Mouse (Mus musculus): ENCODE data around the gene Cd2ap.

The Cd2ap gene

DNA sequence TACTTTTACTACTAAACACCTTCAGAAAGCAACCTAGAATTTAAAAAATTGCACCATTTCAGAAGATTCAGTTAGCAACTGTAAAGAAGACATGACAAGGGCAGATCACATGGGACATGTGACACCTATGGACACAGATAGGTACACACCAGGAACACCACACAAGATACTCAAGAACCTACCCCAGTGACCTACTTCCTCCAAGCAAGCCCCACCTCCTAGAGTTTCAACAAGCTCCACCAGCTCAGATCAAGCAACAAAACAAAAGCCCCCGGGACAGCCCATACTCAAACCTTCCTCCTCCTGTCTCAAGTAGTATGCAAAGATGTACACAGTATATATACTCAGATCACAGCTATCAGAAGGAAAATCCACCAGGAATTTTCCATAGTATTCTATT lies 16.1 kb downstream of the Cd2ap start:
- DNase-seq (ENCODE audit: low spot score in 2 of 2), result peak; percentile 32 to 36

DNA sequence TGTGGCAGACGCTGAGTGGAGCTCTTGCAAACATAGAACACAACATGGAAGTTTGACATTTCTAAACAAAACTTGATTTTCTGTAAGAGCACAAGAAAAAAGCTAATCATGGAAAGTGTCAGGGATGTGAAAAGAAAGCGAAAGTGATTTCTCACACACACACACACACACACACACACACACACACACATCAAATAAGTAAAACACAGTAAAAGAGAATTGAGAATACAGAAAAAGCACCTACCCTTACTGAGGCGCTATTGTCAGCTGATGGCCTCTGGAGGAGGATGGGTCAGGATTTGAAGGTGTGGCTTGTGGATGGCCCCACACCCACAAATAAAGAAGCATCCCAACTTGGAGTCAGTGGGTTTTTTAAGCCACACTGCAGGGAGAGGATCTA lies 19.0 kb downstream of the Cd2ap start:
- no peak for DNase-seq (ENCODE audit: low spot score in 2 of 2)

DNA sequence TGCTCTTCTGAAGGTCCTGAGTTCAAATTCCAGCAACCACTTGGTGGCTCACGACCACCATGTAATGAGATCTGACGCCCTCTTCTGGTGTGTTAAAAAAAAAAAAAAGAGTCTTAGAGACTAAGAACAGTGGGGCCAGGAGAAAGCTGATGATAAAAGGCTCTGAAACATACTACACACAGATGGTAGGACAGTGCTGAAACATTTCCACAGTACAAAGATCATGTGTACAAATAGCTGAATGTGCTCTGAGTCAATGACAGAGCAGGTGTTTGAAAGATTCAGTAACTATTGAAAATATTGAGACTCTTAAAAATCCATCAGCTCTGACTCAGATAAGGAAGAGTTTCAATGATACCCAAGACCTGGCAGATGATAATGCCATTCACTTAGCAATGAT lies 29.4 kb downstream of the Cd2ap start:
- DNase-seq (ENCODE audit: low spot score in 2 of 2), result no peak

DNA sequence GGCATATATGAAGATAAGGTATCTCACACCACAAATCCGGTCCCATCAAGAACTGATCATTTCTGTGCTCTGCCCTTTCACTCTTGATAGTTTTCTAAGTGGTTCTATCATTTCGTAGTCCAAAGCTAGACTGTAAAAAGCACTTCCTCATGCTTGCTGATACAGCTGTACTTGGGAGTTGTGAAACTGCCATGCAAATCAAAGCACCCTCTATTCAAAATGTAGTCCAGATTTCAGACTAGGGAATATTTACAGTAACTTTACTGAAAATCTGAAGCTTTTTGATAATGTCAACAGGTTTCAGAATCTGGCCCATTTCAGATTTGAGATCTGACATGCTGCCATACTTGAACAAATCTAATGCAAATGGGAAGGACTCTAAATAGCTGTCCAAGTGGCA lies 39.3 kb downstream of the Cd2ap start:
- DNase-seq (ENCODE audit: low spot score in 2 of 2), result no peak

DNA sequence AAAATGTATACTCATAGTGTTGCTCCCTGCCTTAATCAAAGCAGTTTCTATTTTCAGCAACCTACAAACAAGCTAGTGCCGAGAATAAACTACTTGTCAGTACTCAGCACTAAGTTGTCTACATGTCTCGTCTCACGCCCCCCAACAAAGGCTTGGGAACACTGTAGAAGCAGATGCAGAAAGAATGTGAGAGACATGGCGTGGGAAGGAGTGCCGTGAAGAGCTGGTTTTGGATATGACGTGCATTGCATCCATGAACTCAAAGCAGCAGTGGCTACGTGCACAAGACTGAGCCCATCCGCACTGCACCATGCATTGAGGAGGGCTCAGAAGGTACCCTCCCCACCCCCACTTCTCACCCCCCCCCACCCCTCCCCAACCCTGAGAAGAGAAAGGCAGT lies 53.7 kb downstream of the Cd2ap start:
- no peak for DNase-seq (ENCODE audit: low spot score in 2 of 2)

DNA sequence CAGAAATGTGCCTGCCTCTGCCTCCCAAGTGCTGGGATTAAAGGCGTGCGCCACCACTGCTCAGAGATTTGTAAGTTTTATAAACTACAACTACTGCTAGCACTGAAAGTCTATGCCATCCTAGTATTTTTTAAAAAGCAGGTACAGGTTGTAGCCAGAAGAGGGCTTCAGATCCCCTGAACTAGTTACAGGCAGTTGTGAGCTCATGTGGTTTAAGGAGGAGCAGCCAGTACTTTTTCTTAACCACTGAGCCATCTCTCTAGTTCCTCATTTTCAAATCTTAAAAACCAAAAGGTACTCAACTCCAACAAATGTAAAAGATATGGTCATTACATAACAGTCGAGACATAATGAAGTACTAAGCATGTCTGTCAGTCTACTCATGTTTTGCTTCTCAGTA lies 61.1 kb downstream of the Cd2ap start:
- DNase-seq (ENCODE audit: low spot score in 2 of 2), result no peak

DNA sequence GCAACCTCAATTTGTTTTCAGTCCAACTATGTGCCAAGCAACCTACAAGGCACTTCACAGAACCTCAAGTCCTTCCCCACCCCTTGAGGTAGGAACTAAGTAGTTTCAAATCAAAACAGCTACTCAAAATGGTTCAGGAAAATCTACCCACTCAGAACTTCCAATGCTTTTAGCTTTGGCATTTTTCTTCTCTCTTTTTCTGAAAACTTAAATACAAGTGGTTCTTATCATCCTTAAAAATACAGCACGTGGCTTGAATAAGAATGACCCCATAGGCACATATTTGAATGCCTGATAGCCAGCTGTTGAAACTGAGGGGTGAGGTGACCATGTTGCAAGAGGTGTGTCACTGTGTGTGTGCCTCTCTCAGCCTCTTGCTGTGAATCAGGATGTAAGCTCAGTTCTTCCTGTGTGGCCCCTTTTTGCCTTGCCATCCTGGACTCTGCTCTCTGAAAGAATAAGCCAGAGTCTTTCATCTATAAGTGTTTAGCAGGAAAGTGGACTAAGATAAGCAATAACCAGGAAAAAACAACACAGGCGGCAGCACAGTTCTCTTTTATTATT lies 84.0 kb downstream of the Cd2ap start:
- DNase-seq (ENCODE audit: low spot score in 2 of 2), result no peak

DNA sequence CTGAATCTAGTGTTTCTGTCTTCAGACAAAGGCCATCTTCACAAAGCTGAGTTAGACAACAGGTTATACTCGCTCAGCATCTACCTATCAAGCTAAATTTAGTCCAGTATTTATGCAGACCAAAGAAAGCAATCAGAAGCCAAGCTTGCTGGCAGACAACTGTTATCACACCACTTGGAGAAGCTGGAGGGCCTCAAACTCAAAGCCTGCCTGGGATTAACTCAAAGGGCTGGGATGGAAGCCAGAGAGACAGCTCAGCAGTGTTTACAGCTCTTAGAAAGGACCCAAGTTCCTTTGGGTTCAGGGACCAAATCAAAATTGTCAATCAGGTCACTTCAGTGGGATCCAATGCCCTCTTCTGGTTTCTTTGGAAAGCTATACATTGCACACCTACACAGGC lies 85.7 kb downstream of the Cd2ap start:
- DNase-seq (ENCODE audit: low spot score in 2 of 2), result no peak

DNA sequence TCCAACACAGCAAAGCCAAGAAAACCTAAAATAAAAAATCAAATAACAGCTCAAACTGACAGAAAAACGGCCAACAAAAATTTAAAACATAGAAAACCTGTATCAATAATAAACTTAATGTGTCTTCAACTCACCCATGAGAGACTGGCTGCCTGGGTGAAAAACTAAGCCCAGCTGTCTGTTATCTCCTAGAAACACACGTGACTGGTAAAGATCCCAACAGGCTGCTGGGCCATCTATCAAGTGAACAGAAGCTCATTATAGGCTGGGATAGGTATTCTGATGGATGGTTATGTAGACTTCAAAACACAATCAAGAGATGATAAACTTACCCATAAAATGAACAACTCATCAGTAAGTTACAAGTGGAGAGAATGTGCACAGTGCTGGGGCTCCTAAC lies 86.7 kb downstream of the Cd2ap start:
- no peak for DNase-seq (ENCODE audit: low spot score in 2 of 2)

DNA sequence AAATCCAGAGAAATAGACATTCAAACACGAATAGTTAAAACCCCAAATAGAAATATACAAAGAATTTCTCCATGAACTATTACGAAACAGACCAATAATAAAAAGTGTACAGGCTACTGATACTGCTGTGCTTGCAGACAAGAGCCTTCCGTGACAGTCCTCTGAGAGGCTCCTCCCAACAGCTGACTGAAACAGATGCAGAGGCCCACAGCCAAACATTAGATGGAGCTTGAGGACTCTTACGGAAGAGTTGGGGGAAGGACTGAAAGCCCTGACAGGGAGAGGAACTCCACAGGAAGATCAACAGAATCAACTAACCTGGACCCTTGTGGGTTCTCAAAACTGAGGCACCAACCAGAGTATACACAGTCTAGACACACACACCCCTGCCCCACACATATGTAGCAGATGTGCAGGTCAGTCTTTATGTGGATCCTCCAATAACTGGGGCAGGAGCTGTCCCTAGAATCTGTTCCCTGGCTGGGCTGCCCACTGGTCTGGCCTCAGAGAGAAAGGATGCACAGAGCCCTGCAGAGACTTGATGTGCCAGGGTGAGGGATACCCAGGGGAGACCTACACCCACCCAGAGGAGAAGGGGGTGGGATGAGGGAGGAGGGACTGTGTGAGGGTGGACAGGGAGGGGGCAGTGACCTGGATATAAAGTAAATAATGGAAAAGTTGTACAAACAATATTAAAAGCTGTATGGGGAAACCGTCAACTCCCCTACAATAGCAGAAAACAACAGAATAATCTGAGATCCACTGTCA lies 87.6 kb downstream of the Cd2ap start:
- no peak for DNase-seq (ENCODE audit: low spot score in 2 of 2)

DNA sequence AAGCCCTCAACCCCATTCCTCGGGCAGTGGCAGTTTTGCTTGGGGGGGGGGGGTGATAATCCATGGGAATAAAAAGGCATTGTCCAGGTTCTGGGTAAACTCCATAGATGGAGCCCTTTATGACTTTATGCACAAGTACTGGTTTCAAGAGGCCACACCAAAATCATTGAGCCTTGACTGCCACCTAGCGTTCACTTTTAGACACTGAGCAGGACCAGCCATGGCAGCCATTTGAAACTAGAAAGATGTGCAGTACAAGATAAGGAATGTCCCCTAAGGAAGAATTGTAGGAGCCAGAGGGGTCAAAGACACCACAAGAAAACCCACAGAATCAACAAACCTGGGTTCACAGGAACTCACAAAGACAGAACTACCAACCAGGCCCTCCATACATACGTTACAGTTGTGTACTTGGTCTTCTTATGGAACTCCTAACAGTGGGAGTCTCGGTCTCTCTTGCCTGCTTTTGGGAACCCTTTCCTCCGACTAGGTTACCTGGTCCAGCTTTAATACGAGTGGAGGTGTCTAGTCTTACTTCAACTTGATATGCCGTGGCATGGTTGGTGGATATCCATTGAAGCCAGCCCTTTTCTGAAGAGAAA lies 94.2 kb downstream of the Cd2ap start:
- DNase-seq (ENCODE audit: low spot score in 2 of 2), result peak in 1 of 2 experiments; percentile 59

DNA sequence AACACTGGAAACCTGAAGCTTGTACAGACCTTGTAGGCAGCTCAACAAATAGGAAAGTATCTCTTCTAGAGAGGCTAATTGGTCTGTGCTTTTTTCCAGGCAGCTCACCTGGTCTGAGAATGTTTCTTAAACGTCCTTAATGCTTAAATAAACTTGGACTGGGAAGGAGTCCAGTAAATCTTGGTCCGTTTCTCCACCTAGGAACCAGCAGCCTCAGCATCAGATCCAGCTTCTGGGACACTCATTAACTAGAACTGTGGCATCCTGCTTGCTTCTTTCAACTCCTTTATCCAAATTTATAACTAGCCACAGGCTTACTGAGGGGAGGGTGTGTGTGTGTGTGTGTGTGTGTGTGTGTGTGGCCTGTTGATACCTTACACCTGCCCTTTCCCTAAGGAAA lies 122.7 kb downstream of the Cd2ap start:
- no peak for DNase-seq (ENCODE audit: low spot score in 2 of 2)

DNA sequence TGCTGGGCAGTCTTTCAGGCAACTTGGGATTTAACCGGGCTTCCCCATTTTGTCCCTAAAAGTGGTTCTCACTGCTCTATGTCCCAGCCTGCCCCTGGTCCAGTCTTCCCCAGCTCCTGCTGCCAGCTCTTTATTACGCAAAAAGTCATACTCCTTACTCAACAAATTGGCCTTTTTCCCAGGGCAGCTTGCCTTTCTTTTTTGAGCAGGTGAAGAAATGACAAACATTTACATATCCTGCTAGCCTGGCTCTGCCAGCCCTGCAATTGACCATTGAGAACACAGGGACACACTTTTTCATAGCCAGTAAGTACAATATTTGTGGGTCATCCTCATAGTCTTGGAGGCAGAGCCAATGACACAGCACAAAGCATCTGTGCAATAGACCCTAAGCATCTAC lies 124.3 kb downstream of the Cd2ap start:
- no peak for DNase-seq (ENCODE audit: low spot score in 2 of 2)

DNA sequence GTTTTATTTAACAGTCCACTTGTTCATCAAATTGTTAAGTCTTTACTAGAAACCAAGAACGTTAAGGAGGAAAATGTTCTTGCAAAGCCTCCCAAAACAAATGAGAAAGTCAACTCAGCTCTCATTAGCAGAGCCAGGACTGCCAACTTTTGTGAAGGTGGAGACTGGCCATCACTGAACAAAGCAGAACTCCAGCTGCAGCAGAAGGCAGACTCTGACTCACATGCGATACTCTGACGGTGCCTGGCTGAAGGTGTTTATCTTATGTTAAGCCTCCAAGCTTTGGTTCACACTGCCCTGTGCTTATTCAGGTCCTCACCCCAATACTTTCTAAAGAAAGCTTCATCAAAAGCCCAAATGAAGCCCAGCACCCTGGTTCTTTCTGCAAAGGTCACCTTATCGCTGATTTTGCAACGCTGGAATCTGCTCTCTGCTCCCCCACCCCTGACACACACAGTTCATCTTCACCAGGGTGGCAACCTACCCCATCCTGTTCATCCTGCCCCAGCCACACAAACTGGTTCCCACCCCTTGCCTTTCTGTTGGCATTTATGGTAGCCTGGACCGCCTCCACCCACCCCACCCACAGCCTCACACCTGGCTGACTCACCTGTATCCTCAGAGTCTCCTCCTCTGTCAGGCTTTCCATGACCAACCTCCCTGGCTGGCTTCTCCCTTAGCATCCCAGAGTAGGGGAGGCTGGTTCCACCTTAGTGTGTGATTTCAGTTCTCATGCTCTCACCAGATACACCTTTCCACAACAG lies 130.6 kb downstream of the Cd2ap start:
- no peak for DNase-seq (ENCODE audit: low spot score in 2 of 2)
